Mouse (Mus musculus) lung, postnatal 0 days (tissue): ENCODE results near the gene Rap2b.

Source experiments
- CTCF ChIP-seq: IDR thresholded peaks from 2 replicates; pipeline ENCODE4 v1.5.1; 2016; ENCODE audit warnings: antibody characterized with exemption, mild to moderate bottlenecking
- EP300 ChIP-seq: IDR thresholded peaks from 2 replicates; pipeline ENCODE4 v1.6.1; 2016; ENCODE audit warnings: antibody characterized with exemption, mild to moderate bottlenecking, control low read depth

DNA sequence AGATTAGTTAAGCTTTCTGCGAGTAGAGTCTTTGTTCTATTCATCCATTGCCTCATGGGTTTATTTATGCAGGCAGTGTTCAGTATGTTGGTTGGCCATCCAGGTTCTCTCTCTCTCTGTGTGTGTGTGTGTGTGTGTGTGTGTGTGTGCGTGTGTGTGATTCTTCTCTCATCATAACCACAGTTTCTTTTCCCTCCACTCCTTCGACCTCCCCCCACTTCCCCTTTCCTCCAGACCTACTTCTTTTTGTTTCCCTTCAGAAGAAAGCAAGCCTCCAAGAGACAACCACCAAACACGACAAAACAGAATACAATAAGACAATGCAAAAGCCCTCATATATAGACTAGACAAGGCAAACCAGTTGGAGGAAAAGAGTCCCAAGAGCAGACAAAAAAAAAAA lies 45.5 kb downstream of the Rap2b start:
- TF ChIP-seq CTCF: no peak
- TF ChIP-seq EP300: no peak
